Mouse (Mus musculus) thymus, postnatal 4 days (tissue): ENCODE results near the gene Pogk.

Experiments used
- DNase-seq: peaks from one replicate; pipeline ENCODE4 v3.0.0; 2021

Gene Pogk

GRCm38 (mm10) chr1:166379013-166379629 is 30.5 kb downstream of the Pogk start, which contains the start of gene Tada1:
Tada1 (plus strand) TSS chr1:166379097.
- DNase-seq = peak; percentile 94

- no peak for DNase-seq
Observed at GRCm38 (mm10) chr1:166378431-166379012, 31.1 kb downstream of the Pogk start.

GRCm38 (mm10) chr1:166377171-166377570 is 32.5 kb downstream of the Pogk start:
- DNase-seq = no peak

GRCm38 (mm10) chr1:166363122-166363521 is 46.5 kb downstream of the Pogk start:
- DNase-seq = no peak

GRCm38 (mm10) chr1:166362659-166363058 is 47.0 kb downstream of the Pogk start:
- no peak for DNase-seq

GRCm38 (mm10) chr1:166361842-166362241 is 47.8 kb downstream of the Pogk start:
- no peak for DNase-seq

GRCm38 (mm10) chr1:166360896-166361295 is 48.8 kb downstream of the Pogk start:
- DNase-seq = no peak

- DNase-seq = peak; percentile 95
Observed at GRCm38 (mm10) chr1:166360157-166360855, 49.4 kb downstream of the Pogk start.

- peak; percentile 7 for DNase-seq
Observed at GRCm38 (mm10) chr1:166349751-166350150, 59.9 kb downstream of the Pogk start.

- DNase-seq = no peak
Observed at GRCm38 (mm10) chr1:166349341-166349740, 60.3 kb downstream of the Pogk start.

GRCm38 (mm10) chr1:166346906-166347305 is 62.8 kb downstream of the Pogk start:
- no peak for DNase-seq

GRCm38 (mm10) chr1:166345602-166346001 is 64.1 kb downstream of the Pogk start:
- DNase-seq = no peak

- no peak for DNase-seq
Observed at GRCm38 (mm10) chr1:166344300-166345077, 65.2 kb downstream of the Pogk start.

GRCm38 (mm10) chr1:166343586-166343985 is 66.1 kb downstream of the Pogk start:
- no peak for DNase-seq

- no peak for DNase-seq
Observed at GRCm38 (mm10) chr1:166342539-166342938, 67.1 kb downstream of the Pogk start.

GRCm38 (mm10) chr1:166342060-166342459 is 67.6 kb downstream of the Pogk start:
- DNase-seq = no peak

GRCm38 (mm10) chr1:166339110-166339509 is 70.6 kb downstream of the Pogk start:
- no peak for DNase-seq
